Mouse (Mus musculus): ENCODE results near the gene Bcl2l14. TPM values are rescaled to one million over a fixed set of nuclear protein-coding genes. Genes with fewer than 3 reads are reported as not detected.

Bcl2l14 gene
- polyA plus RNA-seq, 2 experiments: 0.26 to 0.99 TPM

GRCm38 (mm10) chr6:134360079-134360478, 36.0 kb upstream of the Bcl2l14 start:
- Histone ChIP-seq H3K27me3 (ENCODE audit: control insufficient read depth, insufficient read depth, low read length) (no peaks in the 10 kb centered on the region), H3K9ac (ENCODE audit: low read depth, low read length, severe bottlenecking) (no peak overlapping the region), H3K9me3 (ENCODE audit: control insufficient read depth, low read length) (no peaks in the 10 kb centered on the region), H3K36me3 (ENCODE audit: control insufficient read depth, insufficient read depth, low read length) (no peaks in the 10 kb centered on the region), H3K4me3 (replicated peaks; ENCODE audit: low read length) (no peak overlapping the region), H3K4me1 (ENCODE audit: control insufficient read depth, insufficient read depth, low read length) (no peaks in the 10 kb centered on the region), H3K27ac (replicated peaks; ENCODE audit: low read depth, low read length) (no peak overlapping the region), H3K4me2 (replicated peaks; ENCODE audit: low read depth, low read length, severe bottlenecking) (no peak overlapping the region)
- WGBS: 78% methylated on average over 4 of the region's 4 CpGs
- DNase-seq (ENCODE audit: low spot score) (no peak), ATAC-seq (ENCODE audit: low FRiP score, low read depth) (no peak)
- TF ChIP-seq POLR2A (IDR thresholded peaks at IDR 0.05; ENCODE audit: borderline replicate concordance, extremely low read depth, insufficient read depth, insufficient read length): no peak

- Histone ChIP-seq H3K27me3 (ENCODE audit: control insufficient read depth, insufficient read depth, low read length) (no peaks in the 10 kb centered on the region), H3K36me3 (ENCODE audit: control insufficient read depth, insufficient read depth, low read length) (no peaks in the 10 kb centered on the region), H3K4me2 (replicated peaks; ENCODE audit: low read depth, low read length, severe bottlenecking) (no peak overlapping the region), H3K9ac (ENCODE audit: low read depth, low read length, severe bottlenecking) (no peak overlapping the region), H3K9me3 (ENCODE audit: control insufficient read depth, low read length) (no peaks in the 10 kb centered on the region), H3K27ac (replicated peaks; ENCODE audit: low read depth, low read length) (no peak overlapping the region), H3K4me3 (replicated peaks; ENCODE audit: low read length) (no peak overlapping the region), H3K4me1 (ENCODE audit: control insufficient read depth, insufficient read depth, low read length) (peaks cover 6% of the 10 kb centered on the region; the same call in 1 of the 2 replicates)
- WGBS: 63% methylated on average over 6 of the region's 6 CpGs
- ATAC-seq (ENCODE audit: low FRiP score, low read depth) (no peak), DNase-seq (ENCODE audit: low spot score) (no peak)
- no peak for TF ChIP-seq POLR2A (IDR thresholded peaks at IDR 0.05; ENCODE audit: borderline replicate concordance, extremely low read depth, insufficient read depth, insufficient read length)
These were observed 31.5 kb upstream of the Bcl2l14 start for GRCm38 (mm10) chr6:134364644-134365043.

- no peaks in the 10 kb centered on the region for H3K36me3 ChIP-seq (ENCODE audit: control insufficient read depth, insufficient read depth, low read length)
- DNase-seq (ENCODE audit: low spot score): no peak
- no peak for TF ChIP-seq POLR2A (IDR thresholded peaks at IDR 0.05; ENCODE audit: borderline replicate concordance, extremely low read depth, insufficient read depth, insufficient read length)
These were observed 30.2 kb upstream of the Bcl2l14 start for GRCm38 (mm10) chr6:134365952-134366351.

GRCm38 (mm10) chr6:134366366-134367351, 29.5 kb upstream of the Bcl2l14 start:
- no peaks in the 10 kb centered on the region for H3K9me3 ChIP-seq (ENCODE audit: control insufficient read depth, low read length)
- H3K4me3 ChIP-seq (replicated peaks; ENCODE audit: low read length): no peak overlapping the region
- no peak overlapping the region for H3K9ac ChIP-seq (ENCODE audit: low read depth, low read length, severe bottlenecking)
- H3K36me3 ChIP-seq (ENCODE audit: control insufficient read depth, insufficient read depth, low read length): no peaks in the 10 kb centered on the region
- no peak for ATAC-seq (ENCODE audit: low FRiP score, low read depth)
- no peak overlapping the region for H3K27ac ChIP-seq (replicated peaks; ENCODE audit: low read depth, low read length)
- peaks cover 6% of the 10 kb centered on the region; the same call in 1 of the 2 replicates for H3K4me1 ChIP-seq (ENCODE audit: control insufficient read depth, insufficient read depth, low read length)
- H3K27me3 ChIP-seq (ENCODE audit: control insufficient read depth, insufficient read depth, low read length): no peaks in the 10 kb centered on the region
- no peak for TF ChIP-seq POLR2A (IDR thresholded peaks at IDR 0.05; ENCODE audit: borderline replicate concordance, extremely low read depth, insufficient read depth, insufficient read length)
- 52% methylated on average over 10 of the region's 10 CpGs for WGBS
- no peak overlapping the region for H3K4me2 ChIP-seq (replicated peaks; ENCODE audit: low read depth, low read length, severe bottlenecking)
- no peak for DNase-seq (ENCODE audit: low spot score)

More at GRCm38 (mm10) chr6:134365952-134366351, 30.2 kb upstream of the Bcl2l14 start:
- H3K27me3 ChIP-seq (ENCODE audit: control insufficient read depth, insufficient read depth, low read length): no peaks in the 10 kb centered on the region
- ATAC-seq (ENCODE audit: low FRiP score, low read depth): no peak
- WGBS: 68% methylated on average over 4 of the region's 4 CpGs
- no peak overlapping the region for H3K4me3 ChIP-seq (replicated peaks; ENCODE audit: low read length)
- H3K27ac ChIP-seq (replicated peaks; ENCODE audit: low read depth, low read length): no peak overlapping the region
- H3K4me1 ChIP-seq (ENCODE audit: control insufficient read depth, insufficient read depth, low read length): peaks cover 6% of the 10 kb centered on the region; the same call in 1 of the 2 replicates
- H3K9ac ChIP-seq (ENCODE audit: low read depth, low read length, severe bottlenecking): no peak overlapping the region
- no peak overlapping the region for H3K4me2 ChIP-seq (replicated peaks; ENCODE audit: low read depth, low read length, severe bottlenecking)
- no peaks in the 10 kb centered on the region for H3K9me3 ChIP-seq (ENCODE audit: control insufficient read depth, low read length)

GRCm38 (mm10) chr6:134367366-134368281, 28.5 kb upstream of the Bcl2l14 start:
- no peaks in the 10 kb centered on the region for H3K9me3 ChIP-seq (ENCODE audit: control insufficient read depth, low read length)
- ATAC-seq (ENCODE audit: low FRiP score, low read depth) (no peak), DNase-seq (ENCODE audit: low spot score) (no peak)
- H3K4me2 ChIP-seq (replicated peaks; ENCODE audit: low read depth, low read length, severe bottlenecking): no peak overlapping the region
- H3K27me3 ChIP-seq (ENCODE audit: control insufficient read depth, insufficient read depth, low read length): no peaks in the 10 kb centered on the region
- peaks cover 6% of the 10 kb centered on the region; the same call in 1 of the 2 replicates for H3K4me1 ChIP-seq (ENCODE audit: control insufficient read depth, insufficient read depth, low read length)
- H3K36me3 ChIP-seq (ENCODE audit: control insufficient read depth, insufficient read depth, low read length): no peaks in the 10 kb centered on the region
- 67% methylated on average over 12 of the region's 12 CpGs for WGBS
- no peak overlapping the region for H3K9ac ChIP-seq (ENCODE audit: low read depth, low read length, severe bottlenecking)
- no peak overlapping the region for H3K4me3 ChIP-seq (replicated peaks; ENCODE audit: low read length)
- H3K27ac ChIP-seq (replicated peaks; ENCODE audit: low read depth, low read length): no peak overlapping the region
- no peak for TF ChIP-seq POLR2A (IDR thresholded peaks at IDR 0.05; ENCODE audit: borderline replicate concordance, extremely low read depth, insufficient read depth, insufficient read length)

Data from limb, embryonic 14.5 days (tissue).